Mouse (Mus musculus) left cerebral cortex, postnatal 10 days (tissue): Measurements from ENCODE around the gene Chd9. TPM values are rescaled to one million over a fixed set of nuclear protein-coding genes. Genes with fewer than 3 reads are reported as not detected.

Source experiments
- DNase-seq, 2 experiments: peaks; one replicate each; pipeline ENCODE4 v3.0.0; 2021 to 2022; ENCODE audit warnings: low spot score in 2 of 2, mixed read lengths in 1 of 2; ENCODE audit errors: extremely low spot score in 1 of 2
- intact Hi-C: fragments of 180-260 bp; cut with DNase I; formaldehyde crosslinking; loops from one replicate; pipeline ENCODE4 v1.15.1; 2025
- total RNA-seq, 2 experiments: library from RNA; stranded (reverse); gene quantifications; 2 replicates each; pipeline ENCODE4 v1.2.3; 2021

The Chd9 gene
- total RNA-seq, 2 experiments from 2014 or later = 97.6 to 104 TPM

DNA sequence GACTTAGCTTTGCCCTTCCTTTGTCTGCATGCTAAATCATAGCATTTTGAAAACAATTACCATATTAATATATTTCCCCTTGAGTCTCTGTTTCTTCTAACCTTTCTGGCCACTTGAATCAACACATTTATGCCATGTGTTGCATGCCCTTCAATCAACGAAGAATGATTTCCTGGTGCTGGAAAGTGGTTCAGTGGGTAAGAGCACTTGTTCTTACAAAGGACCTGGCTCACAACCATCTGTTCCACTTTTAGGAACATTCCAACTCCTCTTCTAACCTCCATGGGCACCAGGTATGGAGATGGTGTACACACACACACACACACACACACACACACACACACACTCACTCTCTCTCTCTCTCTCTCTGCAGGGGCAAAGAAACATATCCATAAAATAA, 210.5 kb downstream of the Chd9 start:
- no peak for DNase-seq
- intact Hi-C loops = no loop called here

DNA sequence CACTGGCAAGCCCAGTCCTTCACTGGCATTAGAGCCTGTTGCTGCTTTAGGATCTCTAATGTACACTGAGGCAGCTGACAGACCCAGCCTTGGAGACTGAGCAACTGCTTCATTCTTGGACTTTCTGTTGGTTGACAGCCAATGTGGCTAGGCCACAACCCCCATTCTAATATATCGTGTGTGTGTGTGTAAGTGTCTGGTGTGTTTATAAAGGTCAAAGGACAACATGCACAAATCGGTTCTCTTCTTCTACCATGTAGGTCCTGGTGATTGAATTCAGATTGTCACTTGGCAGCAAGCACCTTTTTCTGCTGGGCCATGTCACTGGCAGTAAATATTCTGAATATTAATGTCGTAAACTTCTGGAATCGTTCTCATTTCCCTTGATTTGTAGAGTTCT, 218.2 kb downstream of the Chd9 start:
- intact Hi-C loops = no loop called here
- DNase-seq = no peak

- DNase-seq = peak; percentile 72 to 88
- intact Hi-C loops = no loop called here
Observed at GRCm38 (mm10) chr8:91051037-91051436, 222.9 kb downstream of the Chd9 start.

DNA sequence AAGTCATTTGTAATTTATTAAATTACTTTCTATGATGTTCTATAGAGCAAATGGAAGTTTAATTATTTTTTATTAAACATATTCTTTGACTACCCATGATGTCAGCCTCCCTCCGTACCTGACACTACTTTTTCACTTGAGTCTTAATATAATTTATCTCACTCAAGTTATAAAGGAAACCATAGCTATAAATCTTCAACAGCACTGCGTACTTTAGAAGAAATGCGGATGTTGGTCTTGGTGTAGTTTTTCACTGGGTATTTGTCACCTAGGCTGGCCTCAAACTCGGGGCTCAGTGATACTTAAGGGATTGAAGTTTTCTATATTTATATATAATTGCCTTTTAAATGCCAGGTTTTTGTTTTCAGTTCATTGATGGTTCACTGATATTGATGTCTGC, 226.3 kb downstream of the Chd9 start:
- DNase-seq = no peak
- intact Hi-C loops = no loop called here

DNA sequence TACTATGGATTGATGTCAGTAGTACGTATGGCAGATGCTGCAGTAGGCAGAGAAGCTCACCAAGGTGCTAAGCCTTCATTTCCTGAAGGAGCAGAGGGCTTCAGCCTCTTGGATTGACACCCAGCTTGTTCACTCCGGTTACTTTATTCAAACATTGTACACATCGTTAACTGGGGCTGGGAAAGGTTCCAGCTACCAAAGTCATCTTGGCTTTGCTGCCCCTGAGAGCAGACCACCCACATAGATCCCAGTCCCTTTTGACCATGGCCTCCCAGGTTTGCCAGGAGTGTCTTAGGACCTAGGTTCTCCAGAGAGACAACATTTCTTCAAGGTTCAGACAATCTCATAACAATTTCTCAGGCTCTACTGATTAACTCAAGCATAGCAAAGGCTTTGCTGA, 228.7 kb downstream of the Chd9 start:
- intact Hi-C loops = no loop called here
- DNase-seq = no peak

- intact Hi-C loops = no loop called here
- no peak for DNase-seq
Observed at GRCm38 (mm10) chr8:91059086-91059578, 231.0 kb downstream of the Chd9 start.

DNA sequence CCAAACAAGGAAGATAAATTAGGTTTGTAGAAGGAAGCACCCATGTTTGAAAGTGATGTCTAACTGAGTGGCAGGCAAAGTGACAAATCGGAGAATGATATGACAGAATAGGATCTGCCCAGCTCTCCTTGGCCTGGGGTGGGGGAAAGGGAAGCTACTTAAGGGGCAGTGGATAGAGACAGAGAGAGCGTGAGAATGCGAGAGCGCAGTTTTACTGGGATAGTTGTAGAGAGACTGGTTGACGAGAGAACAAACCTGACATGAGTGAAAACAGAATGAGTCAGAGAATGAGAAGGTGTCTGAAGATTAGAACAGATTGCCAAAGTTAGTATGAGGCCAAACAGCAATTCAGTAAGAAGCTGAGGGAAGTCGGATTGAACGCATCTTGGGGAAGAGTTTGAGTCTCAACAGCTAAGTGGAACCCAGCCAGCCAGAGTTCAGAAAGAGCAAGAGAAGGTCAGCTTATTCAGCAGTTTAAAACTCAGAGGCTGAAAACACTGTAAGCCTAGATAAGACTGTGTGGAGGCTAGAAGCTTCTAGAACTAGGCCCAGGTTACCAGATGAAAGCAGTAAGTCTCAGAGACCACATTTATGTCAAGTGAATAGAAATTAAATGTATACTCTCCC, 231.8 kb downstream of the Chd9 start:
- no peak for DNase-seq
- intact Hi-C loops = no loop called here

GRCm38 (mm10) chr8:91060555-91061471, 232.7 kb downstream of the Chd9 start:
- DNase-seq = peak in 1 of 2 experiments; percentile 45
- intact Hi-C loops = no loop called here

- DNase-seq = no peak
- intact Hi-C loops = no loop called here
Observed at GRCm38 (mm10) chr8:91065179-91065578, 237.0 kb downstream of the Chd9 start.

DNA sequence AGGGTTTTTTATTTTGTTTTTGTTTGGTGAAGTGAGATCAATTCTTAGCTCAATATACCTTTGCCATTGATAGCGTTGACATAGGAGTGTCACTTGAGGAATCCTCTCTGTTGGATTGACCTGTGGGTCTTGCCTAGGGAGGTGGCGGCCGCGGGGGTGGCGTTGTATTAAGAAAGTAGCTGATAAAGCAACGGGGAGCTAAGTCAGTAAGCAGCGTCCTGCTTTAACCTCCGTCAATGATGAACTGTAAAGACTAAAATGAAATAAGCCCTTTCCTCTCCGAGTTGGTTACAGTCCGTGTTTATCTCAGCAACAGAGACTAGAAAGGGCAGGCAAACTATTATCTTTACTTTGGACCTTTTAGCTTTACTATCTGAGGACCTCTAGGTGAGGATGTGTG, 241.3 kb downstream of the Chd9 start:
- peak in 1 of 2 experiments; percentile 28 for DNase-seq
- intact Hi-C loops = no loop called here

GRCm38 (mm10) chr8:91069834-91070233, 241.7 kb downstream of the Chd9 start, which contains the start of gene Rbl2:
Gene Rbl2 (plus strand): TSS chr8:91070057.
- intact Hi-C loops = no loop called here
- peak; percentile 94 to 96 for DNase-seq

- intact Hi-C loops = no loop called here
- peak; percentile 80 to 82 for DNase-seq
Observed at GRCm38 (mm10) chr8:91070275-91070859, 242.2 kb downstream of the Chd9 start.

DNA sequence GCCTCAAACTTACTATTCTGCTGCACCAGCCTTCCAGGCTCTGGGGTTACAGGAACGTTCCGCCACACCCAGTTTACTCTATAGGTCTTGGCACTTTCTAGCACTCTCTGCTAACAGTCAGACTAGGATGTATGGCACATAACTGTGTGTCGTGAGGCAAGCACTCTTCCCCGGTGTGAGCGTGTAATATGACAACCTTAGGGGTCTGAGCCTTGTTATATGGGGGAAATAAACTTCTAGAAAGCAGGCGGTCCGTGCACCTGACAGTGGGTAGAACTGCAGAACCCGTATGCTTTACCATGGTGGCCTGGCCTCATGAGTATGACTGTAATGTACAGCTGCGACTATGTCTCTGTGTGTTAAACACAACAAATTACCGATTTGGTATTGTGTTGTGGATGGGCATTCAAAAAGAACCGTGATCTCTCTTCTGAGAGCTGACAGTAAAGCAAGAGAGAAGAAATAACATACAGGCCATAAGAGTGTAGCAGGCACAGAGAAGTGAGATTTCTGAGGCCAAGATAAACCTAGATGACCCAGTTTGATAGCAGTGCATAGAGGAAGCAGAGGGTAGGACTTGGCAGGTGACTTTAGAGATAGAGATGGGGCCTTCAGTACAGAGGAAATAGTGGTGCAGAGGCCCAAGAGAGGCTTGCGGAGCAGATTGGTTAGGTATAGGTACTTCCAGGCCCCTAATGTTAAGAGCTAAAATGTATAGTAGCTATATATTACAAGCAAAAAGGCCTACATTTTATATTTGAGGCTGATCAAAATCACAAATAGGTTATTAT, 249.1 kb downstream of the Chd9 start:
- intact Hi-C loops = no loop called here
- DNase-seq = no peak

DNA sequence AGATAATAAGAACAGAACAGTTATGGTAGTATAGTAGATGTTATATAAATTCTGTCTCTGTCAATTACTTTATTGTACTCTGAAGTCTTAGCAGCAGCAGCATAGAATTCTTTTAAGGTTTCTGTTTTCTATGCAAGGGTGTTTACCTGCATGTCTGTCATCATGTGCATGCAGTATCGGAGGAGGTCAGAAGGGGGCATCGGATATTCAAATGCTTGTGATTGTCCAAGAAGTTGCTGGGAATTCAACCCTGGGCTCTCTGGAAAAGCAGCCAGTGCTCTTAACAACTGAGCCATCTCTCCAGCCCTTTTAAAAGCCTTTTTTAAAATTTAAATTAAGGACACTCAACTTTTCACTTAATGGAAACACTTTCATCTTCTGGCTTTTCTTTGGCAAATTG, 251.5 kb downstream of the Chd9 start:
- intact Hi-C loops = no loop called here
- DNase-seq = no peak

DNA sequence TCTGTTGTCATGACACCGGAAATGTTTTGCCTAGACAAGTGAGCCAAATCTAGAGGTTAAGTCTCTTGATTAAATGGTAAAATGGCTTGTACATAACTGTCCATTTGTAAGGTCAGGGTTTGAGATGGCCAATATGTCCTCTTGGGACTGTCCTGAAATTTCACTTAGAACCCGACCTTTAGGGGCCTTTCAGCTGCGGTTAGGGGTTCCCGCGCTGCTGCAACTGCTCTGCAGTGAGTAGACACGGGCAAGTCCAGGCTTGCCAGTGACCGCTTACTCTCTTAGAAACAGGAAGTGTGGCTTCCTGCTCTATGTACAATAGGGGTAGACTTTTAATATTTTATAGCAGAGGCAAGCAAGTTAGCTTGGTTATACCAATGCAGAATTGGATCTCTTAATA, 253.8 kb downstream of the Chd9 start:
- no peak for DNase-seq
- intact Hi-C loops = no loop called here

GRCm38 (mm10) chr8:91082428-91082827, 254.3 kb downstream of the Chd9 start:
- intact Hi-C loops = no loop called here
- no peak for DNase-seq

GRCm38 (mm10) chr8:91088452-91088851, 260.3 kb downstream of the Chd9 start:
- intact Hi-C loops = no loop called here
- DNase-seq = no peak

DNA sequence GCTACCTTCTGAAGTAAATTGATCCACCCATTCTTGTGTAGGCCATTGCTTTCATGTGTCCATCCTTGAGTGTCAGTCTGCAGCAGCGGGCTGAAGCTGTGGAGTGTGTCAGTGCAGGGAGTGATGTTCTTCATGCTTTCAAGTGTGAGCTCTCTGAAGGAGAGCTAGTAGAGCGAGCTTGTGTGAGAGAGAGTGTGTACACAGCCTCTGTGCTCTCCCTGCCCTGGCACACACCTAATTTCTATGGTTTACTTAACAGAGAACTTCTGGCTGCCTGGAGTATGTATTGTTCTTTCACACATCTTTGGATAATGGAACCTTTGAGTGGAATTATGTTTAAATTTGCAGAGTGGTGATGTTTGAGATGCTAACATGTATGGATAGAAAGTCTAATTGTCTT, 261.4 kb downstream of the Chd9 start:
- DNase-seq = no peak
- intact Hi-C loops = no loop called here

- intact Hi-C loops = no loop called here
Observed at GRCm38 (mm10) chr8:91094135-91094534, 266.0 kb downstream of the Chd9 start.

More at GRCm38 (mm10) chr8:91094135-91094534, 266.0 kb downstream of the Chd9 start:
- DNase-seq = no peak
